Mouse (Mus musculus) liver, adult 2 months (tissue): ENCODE measurements at regions not wholly inside any gene's neighbourhood (a gene's known extent, or its start where the extent isn't known, plus 50 kb on each side); places are given as distances from the start of the nearest gene placed in this dataset.
A peak's percentile ranks its signal among the peaks of the same experiment; 100 is the strongest.

ENCODE experiments used
- DNase-seq: peaks from one replicate; pipeline ENCODE4 v3.0.0-alpha.2; 2011; ENCODE audit warnings: low read depth, low spot score; ENCODE audit errors: extremely low read depth
- H3K27ac ChIP-seq: fragments of 200-500 bp; replicated peaks from 2 replicates; pipeline ENCODE4 v1.5.1; 2012; ENCODE audit warnings: low read depth, mild to moderate bottlenecking, control low read depth, inconsistent platforms, low read length; ENCODE audit not compliant: insufficient read depth
- H3K27me3 ChIP-seq: fragments of 200-500 bp; 2 replicates; pipeline ENCODE4 v1.6.1; 2012; ENCODE audit warnings: mild to moderate bottlenecking, moderate library complexity, low read length, inconsistent platforms; ENCODE audit not compliant: control insufficient read depth, insufficient read depth
- H3K36me3 ChIP-seq: fragments of 200-500 bp; 2 replicates; pipeline ENCODE4 v1.6.1; 2012; ENCODE audit warnings: low read length, inconsistent platforms; ENCODE audit not compliant: control insufficient read depth, insufficient read depth
- H3K4me1 ChIP-seq: fragments of 200-500 bp; 2 replicates; pipeline ENCODE4 v1.6.1; 2011; ENCODE audit warnings: low read length; ENCODE audit not compliant: control insufficient read depth, insufficient read depth
- H3K4me3 ChIP-seq: fragments of 200-500 bp; 2 replicates; pipeline ENCODE4 v1.5.1; 2011; ENCODE audit warnings: low read depth, mild to moderate bottlenecking, control low read depth, low read length, moderate library complexity; ENCODE audit not compliant: insufficient read depth
- H3K79me2 ChIP-seq: fragments of 200-500 bp; 2 replicates; pipeline ENCODE4 v1.6.1; 2012; ENCODE audit warnings: inconsistent platforms, mild to moderate bottlenecking, low read length, moderate library complexity; ENCODE audit not compliant: control insufficient read depth, insufficient read depth
- H3K9ac ChIP-seq: fragments of 200-500 bp; 2 replicates; pipeline ENCODE4 v1.6.1; 2012; ENCODE audit warnings: low read depth, mild to moderate bottlenecking, control low read depth, inconsistent platforms, low read length
- CTCF ChIP-seq: fragments of 200-500 bp; IDR thresholded peaks from 2 replicates; pipeline ENCODE4 v1.5.1; 2011; ENCODE audit warnings: low read depth, low read length, control low read depth
- POLR2A ChIP-seq: fragments of 200-500 bp; IDR thresholded peaks from 2 replicates; pipeline ENCODE4 v1.6.1; 2011; ENCODE audit warnings: low read length, control low read depth; ENCODE audit not compliant: insufficient read depth; ENCODE audit errors: extremely low read depth
- WGBS: fragments of 180-500 bp; shearing (Covaris S2); methylation state at CpG from one replicate; pipeline ENCODE4 v1.1.7; 2018; 5-methylcytosine and 5-hydroxymethylcytosine counted together

GRCm38 (mm10) chr10:99384851-99385250 is 121.8 kb downstream of the Dusp6 start:
- peak; percentile 100 for DNase-seq
- WGBS: 6% methylated on average over 4 of the region's 4 CpGs
- H3K4me3 ChIP-seq: no peak overlapping the region
- H3K4me1 ChIP-seq: peaks cover 20% of the 10 kb centered on the region
- no peaks in the 10 kb centered on the region for H3K36me3 ChIP-seq
- H3K27me3 ChIP-seq: no peaks in the 10 kb centered on the region
- TF ChIP-seq CTCF (no peak), POLR2A (no peak)
- no peak overlapping the region for H3K9ac ChIP-seq
- peak overlapping the region; percentile 64 for H3K27ac ChIP-seq
- H3K79me2 ChIP-seq: no peaks in the 10 kb centered on the region

GRCm38 (mm10) chr10:99385854-99386253 is 122.8 kb downstream of the Dusp6 start:
- DNase-seq: no peak
- Histone ChIP-seq H3K4me1 (peaks cover 20% of the 10 kb centered on the region), H3K9ac (no peak overlapping the region), H3K27ac (no peak overlapping the region), H3K79me2 (no peaks in the 10 kb centered on the region), H3K4me3 (no peak overlapping the region), H3K36me3 (no peaks in the 10 kb centered on the region), H3K27me3 (no peaks in the 10 kb centered on the region)
- WGBS: 90% methylated on average over 6 of the region's 6 CpGs
- no peak for TF ChIP-seq CTCF
- TF ChIP-seq POLR2A: no peak

GRCm38 (mm10) chr10:99388526-99388925 is 125.5 kb downstream of the Dusp6 start:
- no peak overlapping the region for H3K27ac ChIP-seq
- 92% methylated on average over 7 of the region's 7 CpGs for WGBS
- H3K36me3 ChIP-seq: no peaks in the 10 kb centered on the region
- H3K79me2 ChIP-seq: no peaks in the 10 kb centered on the region
- no peaks in the 10 kb centered on the region for H3K27me3 ChIP-seq
- no peak overlapping the region for H3K4me3 ChIP-seq
- no peak for DNase-seq
- no peak overlapping the region for H3K9ac ChIP-seq
- TF ChIP-seq CTCF (no peak), POLR2A (no peak)
- H3K4me1 ChIP-seq: peaks cover 14% of the 10 kb centered on the region

GRCm38 (mm10) chr10:99388986-99389385 is 126.0 kb downstream of the Dusp6 start:
- no peak overlapping the region for H3K27ac ChIP-seq
- H3K27me3 ChIP-seq: no peaks in the 10 kb centered on the region
- WGBS: 97% methylated on average over 8 of the region's 8 CpGs
- no peaks in the 10 kb centered on the region for H3K36me3 ChIP-seq
- no peak for TF ChIP-seq POLR2A
- no peak for TF ChIP-seq CTCF
- H3K79me2 ChIP-seq: no peaks in the 10 kb centered on the region
- no peak for DNase-seq
- H3K4me1 ChIP-seq: peaks cover 10% of the 10 kb centered on the region
- no peak overlapping the region for H3K4me3 ChIP-seq
- H3K9ac ChIP-seq: no peak overlapping the region

- no peak overlapping the region for H3K4me3 ChIP-seq
- WGBS: 90% methylated on average over 7 of the region's 7 CpGs
- no peaks in the 10 kb centered on the region for H3K4me1 ChIP-seq
- TF ChIP-seq POLR2A (no peak), CTCF (no peak)
- H3K27me3 ChIP-seq: no peaks in the 10 kb centered on the region
- no peaks in the 10 kb centered on the region for H3K79me2 ChIP-seq
- H3K27ac ChIP-seq: no peak overlapping the region
- DNase-seq: no peak
- H3K36me3 ChIP-seq: no peaks in the 10 kb centered on the region
- no peak overlapping the region for H3K9ac ChIP-seq
These were observed 127.7 kb downstream of the Dusp6 start for GRCm38 (mm10) chr10:99390609-99391183.

GRCm38 (mm10) chr10:99391725-99392124 is 128.7 kb downstream of the Dusp6 start:
- WGBS: 92% methylated on average over 6 of the region's 6 CpGs

More at GRCm38 (mm10) chr10:99391725-99392124, 128.7 kb downstream of the Dusp6 start:
- no peak overlapping the region for H3K4me3 ChIP-seq
- no peak overlapping the region for H3K27ac ChIP-seq
- no peak overlapping the region for H3K9ac ChIP-seq
- H3K79me2 ChIP-seq: no peaks in the 10 kb centered on the region
- no peak for DNase-seq
- no peaks in the 10 kb centered on the region for H3K27me3 ChIP-seq
- no peaks in the 10 kb centered on the region for H3K4me1 ChIP-seq
- H3K36me3 ChIP-seq: no peaks in the 10 kb centered on the region
- TF ChIP-seq POLR2A: no peak
